In genomic region chr3:115714049-115714435, GRCm38 (mm10) we compare ENCODE assay signal across 8 mouse cellular contexts. TPM values are rescaled to one million over a fixed set of nuclear protein-coding genes. Genes with fewer than 3 reads are reported as not detected.
DNase-seq lines count a peak whose midpoint lies in the region; ATAC-seq lines count a peak whose summit lies in the region.

No protein-coding gene starts in this region.

- peak overlapping the region; percentile 65 for H3K4me2 ChIP-seq in neural tube, embryonic 11.5 days (ENCODE audit: low read depth)
- H3K4me2 ChIP-seq in embryonic facial prominence, embryonic 13.5 days, result peak overlapping the region; percentile 86
- peak overlapping the region; percentile 78 for H3K4me2 ChIP-seq in hindbrain, embryonic 12.5 days (replicated peaks)

- peak overlapping the region; percentile 50 for H3K4me3 ChIP-seq in neural tube, embryonic 11.5 days (ENCODE audit: low read depth, low read length)
- H3K4me3 ChIP-seq in embryonic facial prominence, embryonic 13.5 days, result peak overlapping the region; percentile 63
- H3K4me3 ChIP-seq in hindbrain, embryonic 12.5 days, result peak overlapping the region; percentile 49
- peak overlapping the region; percentile 63 for H3K4me3 ChIP-seq in midbrain, embryonic 10.5 days

- no peak overlapping the region for H3K27ac ChIP-seq in neural tube, embryonic 11.5 days (ENCODE audit: low read depth, low read length)
- peak overlapping the region; percentile 57 for H3K27ac ChIP-seq in embryonic facial prominence, embryonic 13.5 days
- H3K27ac ChIP-seq in hindbrain, embryonic 12.5 days, result no peak overlapping the region
- peak overlapping the region; percentile 92 for H3K27ac ChIP-seq in midbrain, embryonic 10.5 days (replicated peaks)

- H3K9me3 ChIP-seq in neural tube, embryonic 11.5 days (ENCODE audit: control insufficient read depth, low read length), result no peaks in the 10 kb centered on the region
- no peaks in the 10 kb centered on the region for H3K9me3 ChIP-seq in embryonic facial prominence, embryonic 13.5 days
- no peaks in the 10 kb centered on the region for H3K9me3 ChIP-seq in hindbrain, embryonic 12.5 days (replicated peaks)
- no peaks in the 10 kb centered on the region for H3K9me3 ChIP-seq in midbrain, embryonic 10.5 days (replicated peaks)

- no peaks in the 10 kb centered on the region for H3K4me1 ChIP-seq in neural tube, embryonic 11.5 days (ENCODE audit: control insufficient read depth, insufficient read depth, low read length)
- peaks cover 22% of the 10 kb centered on the region for H3K4me1 ChIP-seq in embryonic facial prominence, embryonic 13.5 days
- peaks cover 12% of the 10 kb centered on the region for H3K4me1 ChIP-seq in hindbrain, embryonic 12.5 days
- peaks cover 29% of the 10 kb centered on the region for H3K4me1 ChIP-seq in midbrain, embryonic 10.5 days

- no peak for ATAC-seq in neural tube, embryonic 11.5 days (ENCODE audit: insufficient read depth, low FRiP score, low TSS enrichment)
- no peak for ATAC-seq in embryonic facial prominence, embryonic 13.5 days (ENCODE audit: insufficient number of reproducible peaks, insufficient read depth, low FRiP score, low TSS enrichment, low read depth)
- no peak for ATAC-seq in hindbrain, embryonic 12.5 days (ENCODE audit: low FRiP score)
- no peak for ATAC-seq in frontal cortex, adult (ENCODE audit: low TSS enrichment)
- ATAC-seq in activated CD4-positive, CD25-positive, alpha-beta regulatory T cell, adult 4 months, result no peak

- H3K27me3 ChIP-seq in neural tube, embryonic 11.5 days (ENCODE audit: control insufficient read depth, insufficient read depth, low read length), result no peaks in the 10 kb centered on the region
- no peaks in the 10 kb centered on the region for H3K27me3 ChIP-seq in embryonic facial prominence, embryonic 13.5 days
- H3K27me3 ChIP-seq in hindbrain, embryonic 12.5 days, result peaks cover 8% of the 10 kb centered on the region
- H3K27me3 ChIP-seq in midbrain, embryonic 10.5 days (ENCODE audit: low read depth, poor library complexity, severe bottlenecking), result peaks cover 16% of the 10 kb centered on the region

- peak overlapping the region; percentile 36; the same call in 1 of the 2 replicates for H3K9ac ChIP-seq in neural tube, embryonic 11.5 days (ENCODE audit: low read length)
- peak overlapping the region; percentile 82 for H3K9ac ChIP-seq in embryonic facial prominence, embryonic 13.5 days
- H3K9ac ChIP-seq in hindbrain, embryonic 12.5 days, result 0 out of 2 replicates have a peak overlapping the region, but pooled peaks have one; percentile 29

- WGBS in neural tube, embryonic 11.5 days, result 15% methylated on average over 5 of the region's 5 CpGs
- 6% methylated on average over 5 of the region's 5 CpGs for WGBS in embryonic facial prominence, embryonic 13.5 days
- 8% methylated on average over 5 of the region's 5 CpGs for WGBS in hindbrain, embryonic 12.5 days
- WGBS in midbrain, embryonic 10.5 days, result 11% methylated on average over 5 of the region's 5 CpGs

- H3K36me3 ChIP-seq in neural tube, embryonic 11.5 days (ENCODE audit: control insufficient read depth, insufficient read depth, low read length), result no peaks in the 10 kb centered on the region
- peaks cover 15% of the 10 kb centered on the region for H3K36me3 ChIP-seq in embryonic facial prominence, embryonic 13.5 days
- no peaks in the 10 kb centered on the region for H3K36me3 ChIP-seq in hindbrain, embryonic 12.5 days
- peaks cover 12% of the 10 kb centered on the region for H3K36me3 ChIP-seq in midbrain, embryonic 10.5 days

- no peak for DNase-seq in neural tube, embryonic 11.5 days (ENCODE audit: low spot score)
- no peak for DNase-seq in neural tube, embryonic 10.5 days (ENCODE audit: extremely low spot score, low spot score)
- DNase-seq in midbrain, embryonic 10.5 days (ENCODE audit: low spot score), result no peak
- DNase-seq in left cerebral cortex, postnatal 14 days (ENCODE audit: low spot score in 2 of 2), result no peak

- intact Hi-C loops in left cerebral cortex, postnatal 14 days (cut with DNase I), result loop anchor here (5.0 to 10.0 kb wide), 2 partner anchors 141 to 263 kb away; no protein-coding TSS in a partner anchor

RNA-seq across cellular contexts. Expression of gene S1pr1, which starts 0.8 kb away (rescaled TPM):
- polyA plus RNA-seq in neural tube, embryonic 11.5 days (2014; fragmentation: Nextera tagmentation; extraction: Ambion mirVana), result 14.3 and 15.7 TPM in 2 replicates
- 21.2 and 23.5 TPM in 2 replicates for polyA plus RNA-seq in embryonic facial prominence, embryonic 13.5 days (2015; fragmentation: Nextera tagmentation; extraction: Ambion mirVana)
- 17.1 and 22.5 TPM in 2 replicates for polyA plus RNA-seq in hindbrain, embryonic 12.5 days (2016; fragmentation: Nextera tagmentation; extraction: Ambion mirVana)
- 13.4 and 14.9 TPM in 2 replicates for polyA plus RNA-seq in midbrain, embryonic 10.5 days (2016; fragmentation: Nextera tagmentation; extraction: Ambion mirVana)
- polyA plus RNA-seq in activated CD4-positive, CD25-positive, alpha-beta regulatory T cell, adult 4 months (2017; shearing (Covaris generic)), result 100 to 1,000 TPM; 192 to 215 TPM
- 10 to 100 TPM; 79.8 to 86.9 TPM for total RNA-seq in left cerebral cortex, postnatal 14 days (2021)

Comparison
In these comparisons a context has a peak if more than half of its experiments do, and no peak if none do; other contexts are left out.
1. H3K27ac ChIP-seq: peak in embryonic facial prominence, embryonic 13.5 days (single experiment) and midbrain, embryonic 10.5 days (single experiment); none in neural tube, embryonic 11.5 days (single experiment) and hindbrain, embryonic 12.5 days (single experiment).
2. H3K9ac ChIP-seq: peak in every context shown above with its lines; median percentile 82 in embryonic facial prominence, embryonic 13.5 days; 36 in neural tube, embryonic 11.5 days; 29 in hindbrain, embryonic 12.5 days.
3. Peak in every context shown above with its lines, with median percentiles within 50 percentile points of each other: H3K4me2 ChIP-seq and H3K4me3 ChIP-seq.